Mouse (Mus musculus): Measurements from ENCODE around the gene Chchd3. TPM values are rescaled to one million over a fixed set of nuclear protein-coding genes. Genes with fewer than 3 reads are reported as not detected.
A peak's percentile ranks its signal among the peaks of the same experiment; 100 is the strongest.

Gene Chchd3
- total RNA-seq, 2 experiments from 2014 or later, result 91.1 to 103 TPM

DNA sequence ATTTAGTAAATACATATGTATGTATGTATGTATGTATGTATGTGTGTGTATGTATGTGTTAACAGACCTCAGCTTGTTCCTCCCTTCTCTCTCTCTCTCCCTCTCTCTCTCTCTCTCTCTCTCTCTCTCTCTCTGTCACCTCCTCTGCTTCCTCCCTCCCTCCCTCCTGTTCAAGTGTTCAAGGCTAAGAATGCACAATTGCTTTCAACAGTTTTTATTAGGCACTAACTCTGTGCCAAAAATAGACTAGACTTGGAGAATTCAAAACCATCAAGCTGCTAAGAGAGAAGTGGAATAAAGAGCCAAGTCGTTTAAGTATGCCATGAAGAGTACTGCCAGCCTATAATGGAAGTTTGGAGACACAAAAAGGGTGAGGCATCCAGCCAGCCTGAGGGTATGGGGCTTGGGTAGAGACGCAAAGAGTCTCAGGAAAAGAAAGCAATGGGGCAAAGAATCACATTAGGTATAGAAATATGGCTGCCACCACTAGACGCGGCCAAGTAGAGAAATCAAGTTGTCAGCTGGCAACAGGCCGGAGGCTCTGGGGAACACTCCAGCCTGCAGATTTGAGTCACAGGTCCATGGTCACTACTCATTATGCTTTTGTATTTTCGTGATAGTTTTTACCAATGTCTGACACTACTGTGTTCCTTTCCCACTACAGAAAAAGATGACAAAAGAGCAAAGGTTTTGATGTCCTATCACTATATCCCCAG is 10.2 kb downstream of the Chchd3 start:
- H3K27ac ChIP-seq, result no peak overlapping the region
- TF ChIP-seq CTCF (conservative IDR thresholded peaks at IDR 0.05), result no peak
- DNase-seq (ENCODE audit: low spot score in 2 of 2), result no peak
- H3K4me3 ChIP-seq, result no peak overlapping the region

DNA sequence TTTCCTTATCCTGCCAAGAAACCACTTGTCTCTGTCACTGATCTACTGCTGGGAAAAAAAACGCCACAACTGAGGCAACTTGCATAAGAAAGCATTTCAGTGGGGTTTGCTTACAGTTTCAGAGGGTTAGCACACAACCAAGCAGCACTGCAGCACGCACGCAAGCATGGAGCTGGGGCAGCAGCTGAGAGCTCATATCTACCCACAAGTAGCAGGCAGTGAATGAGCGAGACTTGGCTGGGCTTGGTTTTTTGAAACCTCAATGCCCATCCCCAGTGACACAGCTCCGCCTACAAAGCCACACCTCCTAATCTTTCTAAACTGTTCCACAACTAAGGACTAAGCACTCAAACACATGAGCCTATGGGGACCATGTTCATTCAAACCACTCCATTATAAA is 16.6 kb downstream of the Chchd3 start:
- H3K27ac ChIP-seq, result no peak overlapping the region
- no peak overlapping the region for H3K4me3 ChIP-seq
- TF ChIP-seq CTCF (conservative IDR thresholded peaks at IDR 0.05), result no peak
- no peak for DNase-seq (ENCODE audit: low spot score in 2 of 2)

DNA sequence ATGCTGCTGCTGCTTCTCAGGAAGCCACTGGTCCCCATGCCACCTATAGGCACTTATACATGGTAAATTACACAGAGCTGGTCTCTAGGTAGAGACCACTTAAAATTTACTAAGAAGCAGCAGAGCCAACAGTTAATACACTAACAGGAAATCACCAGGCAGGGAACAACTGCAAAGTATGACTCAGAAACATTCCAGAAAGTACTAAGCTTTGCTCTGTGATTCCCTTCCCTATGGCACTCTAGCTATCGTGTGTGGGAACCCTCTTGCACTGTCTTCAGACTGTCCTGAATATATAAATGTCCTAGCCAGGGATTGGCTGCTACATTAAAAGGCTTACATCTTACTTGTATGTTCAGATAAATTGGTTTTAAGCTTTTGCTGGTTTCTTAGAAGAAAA is 17.2 kb downstream of the Chchd3 start:
- Histone ChIP-seq H3K27ac (no peak overlapping the region), H3K4me3 (no peak overlapping the region)
- DNase-seq (ENCODE audit: low spot score in 2 of 2), result no peak
- TF ChIP-seq CTCF (conservative IDR thresholded peaks at IDR 0.05), result no peak

DNA sequence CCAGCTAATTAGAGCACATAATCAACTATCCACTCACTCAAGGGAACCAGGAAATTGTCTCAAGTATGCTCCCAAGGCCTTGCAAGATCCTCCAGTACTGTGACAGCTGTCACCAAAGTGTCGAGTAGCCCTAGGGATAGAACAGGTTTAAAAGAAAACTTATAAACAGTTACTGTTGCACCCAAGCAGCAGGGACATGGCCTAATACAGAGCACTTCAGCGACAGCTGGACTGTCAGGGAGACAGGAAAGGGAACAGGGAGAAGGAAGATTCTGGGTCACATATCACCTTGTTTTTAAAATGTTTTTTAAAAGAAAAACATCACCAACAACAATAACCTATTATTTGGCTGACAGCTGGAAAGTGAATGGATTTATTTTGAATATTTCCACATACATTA is 18.1 kb downstream of the Chchd3 start:
- DNase-seq (ENCODE audit: low spot score in 2 of 2), result no peak
- Histone ChIP-seq H3K27ac (no peak overlapping the region), H3K4me3 (no peak overlapping the region)
- no peak for TF ChIP-seq CTCF (conservative IDR thresholded peaks at IDR 0.05)

GRCm38 (mm10) chr6:33040360-33041090 is 19.5 kb downstream of the Chchd3 start:
- Histone ChIP-seq H3K27ac (no peak overlapping the region), H3K4me3 (no peak overlapping the region)
- DNase-seq (ENCODE audit: low spot score in 2 of 2), result no peak
- TF ChIP-seq CTCF (conservative IDR thresholded peaks at IDR 0.05), result no peak

GRCm38 (mm10) chr6:33032543-33032942 is 27.5 kb downstream of the Chchd3 start:
- Histone ChIP-seq H3K27ac (no peak overlapping the region), H3K4me3 (no peak overlapping the region)
- no peak for TF ChIP-seq CTCF (conservative IDR thresholded peaks at IDR 0.05)
- no peak for DNase-seq (ENCODE audit: low spot score in 2 of 2)

- no peak for DNase-seq (ENCODE audit: low spot score in 2 of 2)
- TF ChIP-seq CTCF (conservative IDR thresholded peaks at IDR 0.05), result no peak
Observed at GRCm38 (mm10) chr6:33031631-33032030, 28.4 kb downstream of the Chchd3 start.

GRCm38 (mm10) chr6:33028296-33028695 is 31.8 kb downstream of the Chchd3 start:
- no peak for DNase-seq (ENCODE audit: low spot score in 2 of 2)
- Histone ChIP-seq H3K4me3 (no peak overlapping the region), H3K27ac (no peak overlapping the region)
- TF ChIP-seq CTCF (conservative IDR thresholded peaks at IDR 0.05), result no peak

More at GRCm38 (mm10) chr6:33031631-33032030, 28.4 kb downstream of the Chchd3 start:
- H3K4me3 ChIP-seq, result no peak overlapping the region
- H3K27ac ChIP-seq, result no peak overlapping the region

DNA sequence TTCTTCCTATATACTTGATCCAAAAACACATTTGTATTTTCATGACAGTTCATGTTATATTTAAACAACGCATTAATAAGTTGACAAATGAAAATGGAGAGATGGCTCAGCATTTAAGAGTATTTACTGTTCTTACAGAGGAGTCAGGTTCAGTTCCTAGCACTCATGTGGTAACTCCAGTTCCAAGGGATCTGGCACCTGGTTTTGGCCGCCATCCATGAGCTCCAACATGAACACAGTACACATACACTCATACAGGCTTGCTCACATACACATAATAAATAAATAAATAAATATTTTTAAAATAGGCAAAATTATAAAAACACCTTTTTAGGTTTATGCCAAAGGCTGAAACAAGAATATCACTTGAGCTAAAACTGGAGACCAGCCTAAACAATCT is 35.0 kb downstream of the Chchd3 start:
- no peak overlapping the region for H3K27ac ChIP-seq
- no peak overlapping the region for H3K4me3 ChIP-seq
- no peak for DNase-seq (ENCODE audit: low spot score in 2 of 2)
- TF ChIP-seq CTCF (conservative IDR thresholded peaks at IDR 0.05), result no peak

- Histone ChIP-seq H3K27ac (peak overlapping the region; percentile 54), H3K4me3 (no peak overlapping the region)
- peak in 1 of 2 experiments; percentile 25 for DNase-seq (ENCODE audit: low spot score in 2 of 2)
- no peak for TF ChIP-seq CTCF (conservative IDR thresholded peaks at IDR 0.05)
Observed at GRCm38 (mm10) chr6:33004607-33005006, 55.5 kb downstream of the Chchd3 start.

DNA sequence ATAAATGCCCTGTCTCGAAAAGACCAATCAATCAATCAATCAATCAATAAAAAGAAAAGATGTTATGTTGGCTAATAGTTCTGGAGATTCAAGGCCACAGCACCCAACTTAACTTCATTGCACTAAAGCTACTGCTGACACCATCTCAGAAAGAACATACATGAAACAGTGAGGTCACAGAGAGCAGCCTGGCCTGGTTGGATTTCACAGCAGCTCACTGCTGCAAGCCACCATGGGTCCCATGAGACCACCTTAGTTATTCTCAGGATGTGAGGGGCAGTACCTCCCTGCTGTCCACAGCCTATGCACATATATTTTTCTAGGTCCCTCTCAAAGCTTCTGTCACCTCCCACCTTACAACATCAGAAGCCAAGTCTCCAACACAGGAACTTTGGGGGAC is 57.1 kb downstream of the Chchd3 start:
- no peak overlapping the region for H3K4me3 ChIP-seq
- no peak for DNase-seq (ENCODE audit: low spot score in 2 of 2)
- no peak for TF ChIP-seq CTCF (conservative IDR thresholded peaks at IDR 0.05)
- H3K27ac ChIP-seq, result no peak overlapping the region

DNA sequence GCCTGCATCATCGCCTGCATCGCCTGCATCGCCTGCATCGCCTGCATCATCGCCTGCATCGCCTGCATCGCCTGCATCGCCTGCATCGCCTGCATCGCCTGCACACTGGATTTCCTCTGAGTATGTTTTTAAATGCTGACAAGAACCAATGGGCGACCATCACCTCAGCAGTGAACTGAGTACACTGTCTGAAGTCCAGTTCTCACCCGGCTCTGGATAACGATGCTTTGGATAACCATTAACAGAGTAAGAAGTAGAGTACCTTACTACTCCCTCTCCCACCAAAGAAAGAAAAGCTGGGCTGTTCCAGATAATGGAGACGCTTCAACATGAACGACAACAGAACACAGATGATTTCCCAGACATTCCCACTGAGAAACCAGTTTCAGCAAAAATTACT is 58.8 kb downstream of the Chchd3 start:
- no peak for TF ChIP-seq CTCF (conservative IDR thresholded peaks at IDR 0.05)
- Histone ChIP-seq H3K27ac (no peak overlapping the region), H3K4me3 (no peak overlapping the region)
- DNase-seq (ENCODE audit: low spot score in 2 of 2), result no peak

GRCm38 (mm10) chr6:32996597-32996996 is 63.5 kb downstream of the Chchd3 start:
- H3K27ac ChIP-seq, result peak overlapping the region; percentile 46
- no peak for TF ChIP-seq CTCF (conservative IDR thresholded peaks at IDR 0.05)
- no peak for DNase-seq (ENCODE audit: low spot score in 2 of 2)
- no peak overlapping the region for H3K4me3 ChIP-seq

DNA sequence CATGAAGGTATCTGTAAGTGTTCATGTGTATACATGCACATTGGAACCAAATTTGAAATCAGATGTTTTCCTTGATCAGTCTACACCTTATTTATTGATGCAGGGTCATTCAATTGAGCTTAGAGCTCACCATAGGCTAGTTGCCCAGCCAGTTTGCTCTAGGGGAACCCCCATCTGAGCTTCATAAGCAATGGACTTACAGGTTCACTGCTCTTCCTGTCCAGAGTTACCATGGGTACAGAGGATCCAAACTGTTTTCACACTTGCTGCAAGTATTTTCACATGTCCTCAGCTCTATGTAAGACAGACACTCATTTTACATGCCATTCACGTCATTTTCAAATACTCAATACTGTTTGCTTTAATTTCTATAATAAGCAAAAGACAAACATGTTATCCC is 66.2 kb downstream of the Chchd3 start:
- no peak for DNase-seq (ENCODE audit: low spot score in 2 of 2)
- H3K27ac ChIP-seq, result no peak overlapping the region
- TF ChIP-seq CTCF (conservative IDR thresholded peaks at IDR 0.05), result no peak
- H3K4me3 ChIP-seq, result no peak overlapping the region
